Mouse (Mus musculus): ENCODE data around the gene Armc12. TPM values are rescaled to one million over a fixed set of nuclear protein-coding genes. Genes with fewer than 3 reads are reported as not detected.
"Not testable (repeated sequence)": the region's sequence is repeated elsewhere in the genome, so short reads cannot be mapped to it uniquely, and the experiment has no call there.

The Armc12 gene
- polyA plus RNA-seq, 1 experiment from 2014 or later = not detected

- H3K9me3 ChIP-seq (ENCODE audit: control insufficient read depth) = no peaks in the 10 kb centered on the region
- H3K9ac ChIP-seq (ENCODE audit: low read depth, low read length) = no peak overlapping the region
- H3K4me3 ChIP-seq (ENCODE audit: low read depth, low read length) = no peak overlapping the region
- ATAC-seq = no peak
- 48% methylated on average over 12 of the region's 12 CpGs for WGBS
- no peak overlapping the region for H3K27ac ChIP-seq (ENCODE audit: low read depth, low read length)
- no peaks in the 10 kb centered on the region for H3K27me3 ChIP-seq (replicated peaks; ENCODE audit: control insufficient read depth, insufficient read depth, low read length)
- H3K4me1 ChIP-seq (replicated peaks; ENCODE audit: control insufficient read depth, insufficient read depth, low read length) = no peaks in the 10 kb centered on the region
- no peak overlapping the region for H3K4me2 ChIP-seq (replicated peaks; ENCODE audit: low read depth)
- H3K36me3 ChIP-seq (ENCODE audit: control insufficient read depth, insufficient read depth) = no peaks in the 10 kb centered on the region
- peak; percentile 37 for TF ChIP-seq CTCF (IDR thresholded peaks at IDR 0.05; ENCODE audit: low read depth)
Observed at GRCm38 (mm10) chr17:28537881-28538280, 7.3 kb downstream of the Armc12 start.

GRCm38 (mm10) chr17:28546925-28547324, 16.3 kb downstream of the Armc12 start:
- Histone ChIP-seq H3K9ac (ENCODE audit: low read depth, low read length) (no peak overlapping the region), H3K9me3 (ENCODE audit: control insufficient read depth) (no peaks in the 10 kb centered on the region), H3K4me3 (ENCODE audit: low read depth, low read length) (no peak overlapping the region), H3K27me3 (replicated peaks; ENCODE audit: control insufficient read depth, insufficient read depth, low read length) (no peaks in the 10 kb centered on the region), H3K27ac (ENCODE audit: low read depth, low read length) (no peak overlapping the region), H3K4me1 (replicated peaks; ENCODE audit: control insufficient read depth, insufficient read depth, low read length) (no peaks in the 10 kb centered on the region), H3K4me2 (replicated peaks; ENCODE audit: low read depth) (no peak overlapping the region), H3K36me3 (ENCODE audit: control insufficient read depth, insufficient read depth) (no peaks in the 10 kb centered on the region)
- TF ChIP-seq CTCF (IDR thresholded peaks at IDR 0.05; ENCODE audit: low read depth) = no peak
- WGBS = 86% methylated on average over 1 of the region's 1 CpGs
- ATAC-seq = no peak

- 59% methylated on average over 11 of the region's 11 CpGs for WGBS
- H3K4me1 ChIP-seq (replicated peaks; ENCODE audit: control insufficient read depth, insufficient read depth, low read length) = no peaks in the 10 kb centered on the region
- no peak for ATAC-seq
- TF ChIP-seq CTCF (IDR thresholded peaks at IDR 0.05; ENCODE audit: low read depth) = no peak
- no peaks in the 10 kb centered on the region for H3K36me3 ChIP-seq (ENCODE audit: control insufficient read depth, insufficient read depth)
- H3K27ac ChIP-seq (ENCODE audit: low read depth, low read length) = no peak overlapping the region
- no peak overlapping the region for H3K4me2 ChIP-seq (replicated peaks; ENCODE audit: low read depth)
- no peaks in the 10 kb centered on the region for H3K9me3 ChIP-seq (ENCODE audit: control insufficient read depth)
- no peak overlapping the region for H3K4me3 ChIP-seq (ENCODE audit: low read depth, low read length)
- H3K9ac ChIP-seq (ENCODE audit: low read depth, low read length) = no peak overlapping the region
- no peaks in the 10 kb centered on the region for H3K27me3 ChIP-seq (replicated peaks; ENCODE audit: control insufficient read depth, insufficient read depth, low read length)
Observed at GRCm38 (mm10) chr17:28548550-28548949, 17.9 kb downstream of the Armc12 start.

GRCm38 (mm10) chr17:28549111-28549510, 18.5 kb downstream of the Armc12 start, which contains the start of gene Clpsl2:
Gene Clpsl2 (plus strand): TSS chr17:28549411.
- no peak for TF ChIP-seq CTCF (IDR thresholded peaks at IDR 0.05; ENCODE audit: low read depth)
- ATAC-seq = no peak
- no peaks in the 10 kb centered on the region for H3K27me3 ChIP-seq (replicated peaks; ENCODE audit: control insufficient read depth, insufficient read depth, low read length)
- H3K27ac ChIP-seq (ENCODE audit: low read depth, low read length) = no peak within 1 kb of the TSS
- no peak within 1 kb of the TSS for H3K4me2 ChIP-seq (replicated peaks; ENCODE audit: low read depth)
- no peak within 1 kb of the TSS for H3K9ac ChIP-seq (ENCODE audit: low read depth, low read length)
- H3K36me3 ChIP-seq (ENCODE audit: control insufficient read depth, insufficient read depth) = no peaks in the 10 kb centered on the region
- H3K4me1 ChIP-seq (replicated peaks; ENCODE audit: control insufficient read depth, insufficient read depth, low read length) = no peaks in the 10 kb centered on the region
- 86% methylated on average over 14 of the region's 14 CpGs for WGBS
- no peak within 1 kb of the TSS for H3K4me3 ChIP-seq (ENCODE audit: low read depth, low read length)
- H3K9me3 ChIP-seq (ENCODE audit: control insufficient read depth) = no peaks in the 10 kb centered on the region

GRCm38 (mm10) chr17:28553040-28553793, 22.6 kb downstream of the Armc12 start:
- H3K4me1 ChIP-seq (replicated peaks; ENCODE audit: control insufficient read depth, insufficient read depth, low read length) = peaks cover 3% of the 10 kb centered on the region; the same call in 1 of the 2 replicates
- no peaks in the 10 kb centered on the region for H3K9me3 ChIP-seq (ENCODE audit: control insufficient read depth)
- H3K27me3 ChIP-seq (replicated peaks; ENCODE audit: control insufficient read depth, insufficient read depth, low read length) = no peaks in the 10 kb centered on the region
- WGBS = 11% methylated on average over 14 of the region's 14 CpGs
- no peaks in the 10 kb centered on the region for H3K36me3 ChIP-seq (ENCODE audit: control insufficient read depth, insufficient read depth)
- H3K4me2 ChIP-seq (replicated peaks; ENCODE audit: low read depth) = no peak overlapping the region
- H3K9ac ChIP-seq (ENCODE audit: low read depth, low read length) = no peak overlapping the region
- H3K4me3 ChIP-seq (ENCODE audit: low read depth, low read length) = no peak overlapping the region
- ATAC-seq = peak; percentile 49
- no peak overlapping the region for H3K27ac ChIP-seq (ENCODE audit: low read depth, low read length)
- peak; percentile 93 for TF ChIP-seq CTCF (IDR thresholded peaks at IDR 0.05; ENCODE audit: low read depth)

- H3K4me1 ChIP-seq (replicated peaks; ENCODE audit: control insufficient read depth, insufficient read depth, low read length); H3K27me3 ChIP-seq (replicated peaks; ENCODE audit: control insufficient read depth, insufficient read depth, low read length); H3K4me2 ChIP-seq (replicated peaks; ENCODE audit: low read depth); H3K9ac ChIP-seq (ENCODE audit: low read depth, low read length); ATAC-seq; H3K4me3 ChIP-seq (ENCODE audit: low read depth, low read length); H3K36me3 ChIP-seq (ENCODE audit: control insufficient read depth, insufficient read depth); H3K27ac ChIP-seq (ENCODE audit: low read depth, low read length); H3K9me3 ChIP-seq (ENCODE audit: control insufficient read depth): not testable (repeated sequence)
- WGBS = 93% methylated on average over 4 of the region's 4 CpGs
Observed at GRCm38 (mm10) chr17:28554021-28554420, 23.4 kb downstream of the Armc12 start.
